Mouse (Mus musculus) C2C12 (cell line): ENCODE measurements at regions not wholly inside any gene's neighbourhood (a gene's known extent, or its start where the extent isn't known, plus 50 kb on each side); places are given as distances from the start of the nearest gene placed in this dataset.

Source experiments
- H3K27me3 ChIP-seq: one replicate; pipeline ENCODE4 v1.6.1; 2011; ENCODE audit not compliant: control insufficient read depth, insufficient read depth, insufficient read length
- H3K36me3 ChIP-seq: one replicate; pipeline ENCODE4 v1.6.1; 2011; ENCODE audit not compliant: control insufficient read depth, insufficient read depth
- H3K4me3 ChIP-seq: one replicate; pipeline ENCODE4 v1.5.1; 2011; ENCODE audit warnings: mild to moderate bottlenecking, control low read depth; ENCODE audit not compliant: poor library complexity, insufficient read depth, severe bottlenecking
- H3K79me2 ChIP-seq: one replicate; pipeline ENCODE4 v1.6.1; 2011; ENCODE audit not compliant: control insufficient read depth, insufficient read depth
- H3K79me3 ChIP-seq: one replicate; pipeline ENCODE4 v1.6.1; 2011; ENCODE audit warnings: low read depth, control low read depth
- H3ac ChIP-seq: one replicate; pipeline ENCODE3; 2011; ENCODE audit warnings: low read depth; ENCODE audit not compliant: control insufficient read depth, insufficient read length
- CEBPB ChIP-seq: IDR thresholded peaks from one replicate; pipeline ENCODE4 v1.6.1; 2011; ENCODE audit warnings: low read depth, mild to moderate bottlenecking, control low read depth, moderate library complexity
- CTCF ChIP-seq: IDR thresholded peaks from one replicate; pipeline ENCODE4 v1.5.1; 2011; ENCODE audit not compliant: control insufficient read depth, insufficient read depth, insufficient read length
- FOSL1 ChIP-seq: IDR thresholded peaks from one replicate; pipeline ENCODE4 v1.8.0; 2011; ENCODE audit warnings: mild to moderate bottlenecking, low read length; ENCODE audit not compliant: poor library complexity, insufficient read depth, severe bottlenecking
- MAX ChIP-seq: IDR thresholded peaks from one replicate; pipeline ENCODE4 v1.6.1; 2011; ENCODE audit warnings: mild to moderate bottlenecking, control low read depth
- MYOD1 ChIP-seq: IDR thresholded peaks from one replicate; pipeline ENCODE4 v1.6.1; 2011; ENCODE audit warnings: low read depth; ENCODE audit not compliant: control insufficient read depth, insufficient read length
- MYOG ChIP-seq: IDR thresholded peaks from one replicate; pipeline ENCODE4 v1.6.1; 2011; ENCODE audit not compliant: control insufficient read depth, insufficient read length; ENCODE audit errors: extremely low read depth
- USF1 ChIP-seq: IDR thresholded peaks from one replicate; pipeline ENCODE4 v1.6.1; 2011; ENCODE audit warnings: low read depth, mild to moderate bottlenecking, control low read depth, moderate library complexity

- TF ChIP-seq CTCF (no peak), USF1 (no peak), MYOD1 (no peak), MAX (no peak), MYOG (no peak), FOSL1 (no peak), CEBPB (no peak)
- Histone ChIP-seq H3K4me3 (no peak overlapping the region), H3K27me3 (no peaks in the 10 kb centered on the region), H3K36me3 (no peaks in the 10 kb centered on the region), H3K79me3 (no peaks in the 10 kb centered on the region), H3ac (no peak overlapping the region), H3K79me2 (no peaks in the 10 kb centered on the region)
Measured at GRCm38 (mm10) chr19:35890191-35890590, 167.1 kb downstream of the Htr7 start.

- Histone ChIP-seq H3K79me2 (no peaks in the 10 kb centered on the region), H3K36me3 (no peaks in the 10 kb centered on the region), H3K27me3 (no peaks in the 10 kb centered on the region), H3ac (no peak overlapping the region), H3K79me3 (no peaks in the 10 kb centered on the region), H3K4me3 (no peak overlapping the region)
- no peak for TF ChIP-seq CEBPB
- TF ChIP-seq MAX: no peak
- TF ChIP-seq CTCF: no peak
- TF ChIP-seq MYOD1: no peak
- no peak for TF ChIP-seq USF1
- TF ChIP-seq FOSL1: no peak
- no peak for TF ChIP-seq MYOG
Measured at GRCm38 (mm10) chr19:35886270-35886669, 171.0 kb downstream of the Htr7 start.

- Histone ChIP-seq H3K79me3 (no peaks in the 10 kb centered on the region), H3K36me3 (no peaks in the 10 kb centered on the region), H3K4me3 (no peak overlapping the region), H3K79me2 (no peaks in the 10 kb centered on the region), H3ac (no peak overlapping the region), H3K27me3 (no peaks in the 10 kb centered on the region)
- TF ChIP-seq CTCF: no peak
- no peak for TF ChIP-seq FOSL1
- no peak for TF ChIP-seq MYOD1
- no peak for TF ChIP-seq CEBPB
Measured at GRCm38 (mm10) chr19:35881810-35882485, 175.4 kb downstream of the Htr7 start.

- Histone ChIP-seq H3ac (no peak overlapping the region), H3K79me2 (no peaks in the 10 kb centered on the region), H3K27me3 (no peaks in the 10 kb centered on the region), H3K4me3 (no peak overlapping the region), H3K79me3 (no peaks in the 10 kb centered on the region), H3K36me3 (no peaks in the 10 kb centered on the region)
- TF ChIP-seq MAX (no peak), MYOD1 (peak; percentile 10), USF1 (no peak), FOSL1 (no peak), CTCF (no peak)
Measured at GRCm38 (mm10) chr19:35875464-35875863, 181.8 kb downstream of the Htr7 start.

GRCm38 (mm10) chr19:35870720-35871119 lies 186.6 kb downstream of the Htr7 start:
- Histone ChIP-seq H3ac (no peak overlapping the region), H3K79me2 (no peaks in the 10 kb centered on the region), H3K4me3 (no peak overlapping the region), H3K36me3 (no peaks in the 10 kb centered on the region), H3K27me3 (no peaks in the 10 kb centered on the region), H3K79me3 (no peaks in the 10 kb centered on the region)
- TF ChIP-seq CEBPB (peak; percentile 63), USF1 (peak; percentile 85), MAX (no peak)

- TF ChIP-seq MYOD1 (peak; percentile 64), MYOG (no peak), CEBPB (peak; percentile 58)
- Histone ChIP-seq H3K4me3 (no peak overlapping the region), H3ac (no peak overlapping the region), H3K27me3 (no peaks in the 10 kb centered on the region), H3K36me3 (no peaks in the 10 kb centered on the region), H3K79me3 (no peaks in the 10 kb centered on the region), H3K79me2 (no peaks in the 10 kb centered on the region)
Measured at GRCm38 (mm10) chr19:35868543-35868942, 188.8 kb downstream of the Htr7 start.
